Mouse (Mus musculus): ENCODE measurements around the gene Exoc4.

DNA sequence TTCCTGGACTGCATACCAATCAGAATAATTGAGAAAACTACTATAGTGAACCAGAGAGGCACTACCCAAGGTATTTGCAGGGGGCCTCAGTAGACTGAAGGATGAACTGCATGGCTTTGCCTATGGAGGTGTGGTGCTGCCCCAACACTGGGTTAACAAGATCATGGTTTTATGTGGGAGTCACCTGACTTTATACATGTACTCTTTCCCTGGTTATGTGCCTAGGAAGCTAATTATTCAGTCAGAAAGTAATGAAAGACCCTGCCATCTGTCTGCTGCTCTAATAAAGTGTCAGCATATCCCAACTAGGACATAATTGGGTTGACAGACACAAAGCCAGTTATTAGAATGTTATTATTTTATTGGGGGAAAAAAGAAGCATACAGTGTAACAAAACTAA, 484.7 kb downstream of the Exoc4 start:
- TF ChIP-seq POLR2A (IDR thresholded peaks at IDR 0.05; ENCODE audit: low read depth, low read length) (no peak), CTCF (conservative IDR thresholded peaks at IDR 0.05; ENCODE audit: insufficient read depth, insufficient read length, low read depth, low read length) (no peak)

Measured in kidney, adult 2 months (tissue).